Mouse (Mus musculus): ENCODE results near the gene Ugt1a10.

DNA sequence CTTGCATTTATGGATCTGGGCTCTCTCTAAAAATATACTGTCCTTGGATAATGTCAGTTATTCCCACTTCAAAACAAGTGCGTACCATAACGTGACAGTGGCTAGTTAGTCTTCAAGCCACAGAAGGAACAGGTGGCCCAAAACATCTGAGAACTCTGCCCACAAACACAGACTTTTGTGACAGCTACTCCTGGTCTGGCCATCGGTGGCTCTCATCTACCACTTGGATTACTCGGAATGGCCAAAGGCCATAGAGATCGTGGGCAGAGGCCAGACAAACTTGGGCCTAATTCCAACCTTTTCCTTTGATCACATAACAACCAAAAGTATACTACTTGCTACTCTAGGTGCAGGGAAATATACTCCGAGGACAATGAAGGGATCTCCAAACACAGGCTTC lies 212.9 kb downstream of the Ugt1a10 start:
- TF ChIP-seq CTCF (IDR thresholded peaks at IDR 0.05; ENCODE audit: borderline replicate concordance, extremely low read depth, insufficient read depth, insufficient read length) (no peak), POLR2A (IDR thresholded peaks at IDR 0.05; ENCODE audit: borderline replicate concordance, extremely low read depth, insufficient read depth, insufficient read length, poor library complexity, severe bottlenecking) (no peak)

Data from brain, embryonic 14.5 days (tissue).